Mouse (Mus musculus): Measurements from ENCODE around the gene Nlrc4.
"Not testable (repeated sequence)": the region's sequence is repeated elsewhere in the genome, so short reads cannot be mapped to it uniquely, and the experiment has no call there.

Gene Nlrc4

DNA sequence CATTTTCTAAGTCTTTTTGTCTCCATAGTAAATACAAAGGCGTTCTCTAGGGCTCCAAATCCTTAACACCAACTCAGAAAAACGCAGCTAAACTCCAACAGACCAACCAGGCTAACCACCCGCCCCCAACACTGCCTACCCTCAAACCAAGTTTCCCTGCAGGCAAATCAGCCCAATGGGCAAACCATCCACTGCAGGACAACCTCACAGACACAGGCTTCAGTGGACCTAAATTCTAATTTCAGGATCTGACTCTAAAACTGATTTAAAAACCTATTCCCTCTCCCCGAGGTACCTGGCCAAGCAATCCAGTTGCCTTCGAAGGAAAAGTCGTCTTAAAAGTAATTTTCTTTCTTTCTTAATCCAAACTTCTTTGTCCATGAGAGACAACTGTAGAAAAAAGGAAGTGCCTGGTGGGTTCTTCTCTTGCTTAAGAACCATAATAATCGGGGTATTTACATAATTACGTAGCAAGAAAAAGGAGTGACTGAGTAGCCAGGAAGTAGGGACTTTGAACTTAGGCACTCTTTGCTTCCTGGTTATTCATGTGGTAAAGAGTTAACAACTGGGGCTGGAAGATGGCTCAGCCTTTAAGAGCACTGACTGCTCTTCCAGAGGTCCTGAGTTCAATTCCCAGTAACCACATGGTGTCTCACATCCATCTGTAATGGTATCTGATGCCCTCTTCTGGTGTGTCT is at the start of gene Nlrc4:
Gene Nlrc4, minus strand, starts transcription at position 432 of the 698 bp plus-strand sequence.
- DNase-seq = no peak

DNA sequence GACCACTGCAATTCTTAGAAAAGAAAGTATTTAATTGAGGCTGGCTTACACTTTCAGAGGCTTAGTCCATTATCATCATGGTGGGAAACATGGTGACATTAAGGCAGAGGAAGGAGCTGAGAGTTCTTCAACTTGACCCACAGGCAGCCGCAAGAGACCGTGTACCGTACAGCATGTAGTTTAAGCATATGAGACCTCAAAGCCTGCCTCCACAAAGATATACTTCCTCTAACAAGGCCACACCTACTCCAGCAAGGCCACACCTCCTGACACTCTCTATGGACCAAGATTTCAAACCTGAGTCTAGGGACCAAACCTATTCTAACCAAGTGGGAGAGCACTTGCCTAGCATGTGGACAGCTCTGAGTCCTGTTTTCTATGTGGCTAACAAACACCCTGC is 49.7 kb upstream of the Nlrc4 start:
- DNase-seq = no peak

DNA sequence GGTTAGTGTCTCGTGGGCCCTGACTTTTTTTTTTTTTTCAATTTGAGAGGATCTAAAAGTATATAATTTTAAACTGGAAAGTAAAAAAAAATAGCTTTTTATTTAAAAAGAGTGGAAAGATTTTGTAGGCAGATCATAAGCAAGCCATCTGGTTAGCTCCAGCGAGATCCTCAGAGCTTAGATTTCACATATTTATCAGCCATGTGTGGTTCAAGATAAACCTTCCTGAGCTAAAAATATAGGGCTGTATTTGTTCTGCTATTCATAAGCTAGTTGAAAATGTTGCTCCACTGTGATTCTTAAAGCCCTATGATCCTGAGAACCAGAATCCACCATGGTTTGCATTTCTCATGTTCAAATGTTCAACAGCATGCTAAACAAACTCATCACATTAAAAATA is 49.0 kb upstream of the Nlrc4 start:
- no peak for DNase-seq

DNA sequence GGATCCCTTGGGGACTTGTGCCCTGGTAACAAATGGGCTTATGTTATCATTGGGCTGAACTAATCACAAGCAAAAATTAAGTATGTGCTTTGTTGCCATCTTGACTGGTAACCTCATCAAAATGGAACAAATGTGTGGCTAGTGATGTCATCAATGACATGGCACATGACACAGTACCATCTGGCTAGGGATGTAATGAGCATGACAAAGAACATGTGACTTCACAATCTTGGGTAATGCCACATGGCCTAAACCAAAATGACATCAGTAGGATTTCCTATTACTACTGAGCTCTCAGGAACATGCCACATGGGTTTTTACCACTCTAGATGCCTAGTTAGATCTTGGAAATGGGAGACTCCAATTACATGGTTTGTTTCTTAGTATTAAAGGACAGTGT is 42.1 kb upstream of the Nlrc4 start:
- no peak for DNase-seq

DNA sequence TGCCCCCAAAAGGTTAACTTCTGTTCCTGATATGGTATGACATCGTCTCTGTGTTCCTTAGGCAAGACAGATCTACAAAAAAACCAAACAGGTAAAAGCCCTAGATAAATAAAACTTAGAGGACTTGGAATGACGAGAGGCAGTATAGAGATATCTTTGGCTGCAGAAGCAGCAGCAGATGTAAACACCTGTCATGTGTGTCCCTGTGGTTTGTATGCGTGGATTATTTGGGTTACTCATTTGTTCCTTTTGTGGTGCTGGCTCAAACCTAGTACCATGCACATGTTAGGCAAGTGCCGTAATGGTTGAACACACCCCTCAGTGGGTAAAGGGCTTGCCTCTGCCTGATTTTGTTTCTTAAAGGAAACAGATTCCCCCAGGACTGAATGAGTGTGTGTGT is 41.3 kb upstream of the Nlrc4 start:
- DNase-seq = no peak

DNA sequence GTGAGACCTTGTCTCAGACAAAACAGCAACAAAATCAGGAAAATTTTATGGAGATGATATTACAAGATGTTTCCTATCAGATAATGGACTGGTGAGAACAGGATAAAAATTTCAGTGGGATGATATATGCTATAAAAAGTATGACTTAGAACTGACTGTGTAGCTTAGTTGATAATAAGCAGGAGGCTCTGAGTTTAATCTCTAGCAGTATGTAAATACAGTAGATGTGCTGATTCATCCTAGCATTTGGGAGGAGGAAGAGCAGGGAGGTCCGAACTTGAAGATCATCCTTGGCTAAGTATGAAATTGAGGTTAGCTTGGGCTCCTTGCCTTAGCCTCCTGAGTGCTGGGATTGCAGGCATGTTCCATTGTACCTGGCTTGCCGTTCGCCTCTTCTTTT is 32.6 kb upstream of the Nlrc4 start:
- DNase-seq = no peak

DNA sequence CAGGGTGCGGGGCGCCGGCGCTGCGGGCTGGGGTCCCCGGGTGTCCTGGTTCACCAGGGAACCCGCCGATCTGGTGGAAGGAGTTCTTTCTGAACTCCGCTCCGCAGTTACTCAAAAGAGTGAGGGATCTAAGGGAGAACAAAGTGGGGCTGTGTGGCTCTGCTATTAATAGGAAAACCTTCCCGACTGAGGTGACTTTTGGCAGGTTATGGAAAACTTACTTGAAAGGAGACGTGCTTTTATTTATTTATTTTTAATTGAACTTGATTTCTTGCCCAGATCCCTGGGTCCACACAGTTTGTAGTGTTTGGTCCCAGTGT is 30.9 kb upstream of the Nlrc4 start:
- no peak for DNase-seq

DNA sequence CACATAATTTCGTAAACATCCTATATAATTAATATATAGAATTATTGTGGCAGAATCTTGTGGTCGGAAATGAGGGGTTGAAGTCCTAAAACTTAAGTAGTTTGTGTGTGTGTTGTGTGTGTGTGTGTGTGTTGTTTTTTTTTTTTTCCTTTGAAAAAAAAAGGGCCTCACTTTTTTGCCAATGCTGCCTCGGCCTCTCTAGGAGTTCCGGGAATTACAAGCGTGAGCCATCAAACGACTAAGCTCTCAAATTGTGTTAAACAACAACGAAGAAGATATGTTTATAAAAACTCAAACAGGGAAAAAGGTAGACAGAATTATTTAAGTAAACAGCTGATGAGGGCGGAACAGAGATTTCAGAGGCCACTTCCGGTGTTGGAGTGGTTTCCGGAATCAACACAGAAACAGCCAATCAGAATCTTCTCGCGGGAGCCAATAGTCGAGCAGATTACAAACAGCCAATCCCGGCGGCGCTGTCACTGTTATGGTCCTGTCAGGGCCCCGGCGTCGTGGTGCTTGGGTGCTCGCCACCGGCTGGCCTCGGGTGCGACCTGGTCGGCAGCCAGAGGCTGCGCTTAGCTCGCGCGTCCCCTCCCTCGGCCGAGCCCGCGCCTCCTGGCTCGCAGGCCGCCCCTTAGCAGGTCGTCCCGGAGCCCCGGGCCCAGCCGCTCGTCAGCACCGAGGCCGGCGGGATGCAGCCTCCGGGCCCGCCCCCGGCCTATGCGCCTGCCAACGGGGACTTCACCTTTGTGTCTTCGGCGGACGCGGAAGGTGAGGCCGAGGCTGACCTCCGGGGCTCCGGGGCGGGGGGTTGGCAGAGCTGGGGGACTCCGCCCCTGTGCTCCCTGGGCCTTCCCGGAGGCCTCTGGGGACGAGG is 30.3 kb upstream of the Nlrc4 start, which contains the start of gene Yipf4:
Gene Yipf4, plus strand, starts transcription at position 470 of the 877 bp plus-strand sequence.
- peak; percentile 93 for DNase-seq

DNA sequence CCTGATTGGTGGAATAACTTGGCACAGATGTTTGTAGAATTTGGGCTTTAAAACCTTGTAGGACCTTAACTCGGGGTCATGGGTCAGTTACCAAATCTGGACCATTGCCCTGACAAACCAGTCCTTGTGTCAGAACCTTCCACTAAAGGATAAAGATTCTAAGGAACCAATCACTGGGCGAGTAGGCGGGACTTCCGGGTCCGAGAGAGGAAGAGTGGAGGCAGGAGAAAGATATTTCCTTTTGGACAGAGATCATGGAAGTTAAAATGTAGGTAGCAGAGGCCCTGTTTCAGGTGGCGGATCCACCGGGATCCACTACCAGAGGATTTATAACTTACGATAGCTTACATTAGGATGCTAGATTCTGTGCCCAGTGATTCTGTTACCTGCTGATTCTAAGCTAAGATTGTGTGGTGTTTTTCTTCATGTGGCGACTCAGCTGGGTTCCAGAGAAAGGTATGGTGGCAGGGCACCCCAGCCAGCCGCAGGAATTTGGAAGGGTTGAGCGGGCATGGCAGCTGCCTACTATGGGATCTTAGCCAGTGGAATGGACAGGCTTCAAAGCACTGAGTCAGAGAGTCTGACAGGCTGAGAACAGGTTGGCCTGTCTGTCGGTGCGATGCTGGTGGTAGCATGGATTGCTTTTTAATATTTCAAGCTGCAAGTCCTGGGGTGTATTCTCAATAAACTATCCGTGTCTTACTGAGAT is 21.6 kb upstream of the Nlrc4 start:
- DNase-seq = no peak

DNA sequence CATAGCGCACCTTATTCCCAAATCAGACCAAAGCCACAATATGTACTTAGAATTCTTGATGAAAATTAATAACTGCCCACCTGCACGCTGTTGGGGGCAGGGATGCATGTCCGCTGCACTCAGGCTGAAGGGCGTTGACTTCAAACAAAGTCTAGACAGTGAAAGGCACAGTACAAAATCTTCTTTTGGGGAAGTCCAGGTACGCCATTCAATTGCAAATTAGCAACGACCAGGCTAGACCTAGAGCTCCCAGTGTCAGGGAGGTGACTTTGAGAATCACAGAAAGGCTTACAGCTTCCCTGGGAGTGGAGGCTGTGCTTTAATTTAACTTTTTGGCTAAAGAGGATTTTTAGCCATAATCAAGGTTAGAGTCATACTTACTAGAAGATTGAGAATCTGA is 11.2 kb upstream of the Nlrc4 start:
- not testable (repeated sequence) for DNase-seq

DNA sequence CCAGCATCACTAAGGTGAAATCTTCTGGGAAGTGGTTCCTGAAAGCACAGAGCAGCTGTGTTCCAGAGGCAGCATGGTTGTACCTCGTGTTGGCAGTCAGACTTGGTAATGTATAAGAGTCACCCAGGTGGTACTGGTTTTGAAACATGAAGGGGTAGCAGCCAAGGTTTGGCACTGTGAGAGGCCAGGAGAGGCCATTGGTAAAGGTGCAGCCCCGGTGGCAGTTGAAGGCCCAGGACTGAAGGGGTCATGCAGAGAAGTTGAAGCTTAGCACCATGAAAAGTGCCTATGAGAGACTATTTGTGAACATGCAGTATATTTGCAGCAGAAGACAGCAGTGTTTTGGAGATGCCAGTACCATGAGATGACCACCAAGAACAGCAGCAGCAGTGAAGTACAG is 9.0 kb upstream of the Nlrc4 start:
- DNase-seq = not testable (repeated sequence)

DNA sequence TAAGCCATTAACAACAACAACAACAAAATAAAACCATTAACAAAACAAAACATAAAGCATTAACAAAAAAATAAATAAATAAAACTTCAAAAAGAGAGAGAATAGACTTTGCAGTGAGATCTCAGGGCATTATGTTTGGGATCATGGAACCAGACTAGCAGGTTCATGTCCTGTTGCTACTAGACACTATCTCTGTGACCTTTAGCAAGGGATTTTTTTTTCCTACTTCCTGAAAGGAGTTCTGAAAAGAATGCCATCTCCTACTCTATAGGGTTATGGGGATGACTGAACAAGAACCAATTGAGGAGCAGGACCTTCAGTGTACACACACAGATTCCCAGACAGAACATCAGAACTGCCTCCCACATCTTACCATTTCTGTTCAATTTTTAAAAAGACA is 4.6 kb upstream of the Nlrc4 start:
- no peak for DNase-seq

DNA sequence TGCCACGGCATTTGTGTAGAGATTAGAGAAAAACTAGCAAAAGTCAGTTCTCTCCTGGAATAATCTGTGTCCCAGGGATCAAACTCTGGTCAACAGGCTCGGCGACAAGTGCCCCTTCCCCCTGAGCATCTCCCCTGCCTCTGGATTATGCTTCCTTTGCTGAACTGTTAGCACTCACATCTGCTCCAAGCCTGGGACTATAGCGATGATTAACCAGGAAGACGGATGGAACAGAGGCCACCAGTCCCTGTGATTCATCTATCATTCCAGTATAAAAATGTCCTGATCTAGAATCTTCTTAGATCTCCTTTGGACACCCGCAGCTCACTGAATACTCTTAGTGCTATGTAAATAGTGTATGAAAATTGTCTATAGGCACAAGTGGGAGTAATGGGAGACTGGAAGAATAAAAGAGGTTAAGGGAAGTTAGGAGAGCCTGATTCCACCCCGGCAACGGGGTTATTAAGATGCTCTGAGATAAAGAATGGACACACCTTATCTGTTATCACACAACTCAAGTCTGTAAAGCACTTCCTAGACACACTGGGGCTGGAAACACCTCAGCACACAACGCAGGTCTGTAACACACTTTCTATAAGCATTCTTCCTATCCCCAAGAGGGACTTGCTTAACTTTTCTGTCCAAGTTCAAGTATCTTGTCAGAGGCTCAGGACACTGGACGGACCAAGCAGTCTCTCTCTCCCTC is 817 bp downstream of the Nlrc4 start:
- no peak for DNase-seq

DNA sequence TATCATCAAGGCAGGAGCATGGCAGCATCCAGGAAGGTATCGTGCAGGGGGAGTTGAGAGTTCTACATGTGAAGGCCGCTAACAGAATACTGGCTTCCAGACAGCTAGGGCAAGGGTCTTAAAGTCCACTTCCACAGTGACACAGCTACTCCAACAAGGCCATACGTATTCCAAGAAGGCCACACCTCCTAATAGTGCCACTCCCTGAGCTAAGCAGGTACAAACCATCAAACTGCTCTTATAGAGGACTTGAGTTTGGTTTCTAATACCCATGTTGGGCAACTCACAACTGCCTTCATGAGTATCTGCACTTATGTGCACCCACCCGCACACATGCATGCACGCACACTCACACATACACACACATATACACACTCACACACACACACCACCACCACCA is 2.1 kb downstream of the Nlrc4 start:
- no peak for DNase-seq

DNA sequence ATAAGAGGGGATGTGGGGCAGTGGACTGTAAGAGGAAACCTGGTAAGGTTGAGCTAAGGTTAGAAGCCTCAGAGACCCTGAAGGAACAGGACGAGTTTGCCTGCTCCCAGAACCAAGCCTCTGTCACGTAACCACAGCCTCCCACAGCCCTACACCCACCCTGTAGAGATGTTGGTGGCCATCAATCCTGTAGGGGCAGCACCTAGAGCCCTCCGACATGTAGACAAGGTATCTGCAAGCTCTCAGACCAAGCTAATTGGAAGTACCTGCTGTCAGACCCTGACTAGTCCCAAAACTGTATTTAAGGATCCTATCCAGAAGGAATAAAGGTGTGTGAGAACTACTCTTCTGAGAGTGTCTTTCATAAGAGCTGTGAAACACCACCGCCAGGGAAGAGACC is 3.5 kb downstream of the Nlrc4 start:
- DNase-seq = no peak

DNA sequence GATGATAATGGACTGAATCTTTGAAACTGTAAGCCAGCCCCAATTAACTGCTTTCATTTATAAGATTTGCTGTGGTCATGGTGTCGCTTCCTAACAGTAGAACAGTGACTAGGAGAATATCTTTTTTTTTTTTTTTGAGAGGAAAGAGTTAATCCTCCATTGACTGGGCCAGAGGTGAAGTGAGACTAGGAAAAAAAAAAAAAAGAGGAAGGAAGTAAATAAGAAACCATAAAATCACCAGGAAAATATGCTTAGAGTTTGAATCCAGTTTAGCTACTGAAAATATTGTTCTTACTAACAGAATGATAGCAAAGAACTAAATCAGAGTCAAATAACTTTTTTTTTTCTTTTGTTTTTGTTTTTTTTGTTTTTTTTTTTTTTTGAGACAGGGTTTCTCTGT is 4.3 kb downstream of the Nlrc4 start:
- DNase-seq = no peak

DNA sequence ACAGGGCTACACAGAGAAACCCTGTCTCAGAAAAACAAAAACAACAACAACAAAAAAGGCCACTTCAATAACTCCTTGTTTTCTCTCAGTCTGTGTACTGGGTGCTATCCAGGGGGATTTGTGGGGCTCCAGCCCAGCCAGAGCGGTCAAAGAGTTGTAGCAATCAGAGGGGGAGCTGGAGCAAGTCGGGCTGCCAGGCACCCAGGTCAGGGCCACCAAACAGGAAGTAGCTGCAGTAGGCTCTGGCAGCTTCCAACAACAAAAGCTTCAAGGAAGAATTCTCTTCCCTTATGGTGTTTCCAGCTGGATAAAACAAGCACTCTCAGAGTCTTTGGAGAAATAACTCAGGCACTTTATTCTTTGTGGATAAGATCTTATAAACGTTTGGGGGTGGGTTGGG is 5.0 kb downstream of the Nlrc4 start:
- no peak for DNase-seq

DNA sequence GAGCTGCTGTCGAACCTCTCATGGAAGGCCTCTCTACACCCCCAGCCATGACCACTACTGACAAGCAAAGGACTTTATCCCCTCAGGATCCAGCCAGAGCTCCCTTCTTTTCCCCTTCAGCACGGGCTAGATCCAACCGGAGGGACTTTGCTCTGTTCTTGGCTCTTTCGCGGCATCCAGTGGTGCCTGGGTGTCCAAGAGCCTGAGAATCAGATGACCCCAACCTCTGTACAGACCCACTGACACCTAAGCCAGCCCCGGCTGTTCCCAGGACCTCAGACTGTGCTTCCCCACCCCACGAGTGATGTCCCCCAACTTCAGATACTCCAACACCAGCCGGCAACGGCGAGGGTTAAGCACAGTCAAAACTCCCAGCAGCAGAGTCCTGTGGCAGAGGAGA is 9.2 kb downstream of the Nlrc4 start:
- DNase-seq = no peak

DNA sequence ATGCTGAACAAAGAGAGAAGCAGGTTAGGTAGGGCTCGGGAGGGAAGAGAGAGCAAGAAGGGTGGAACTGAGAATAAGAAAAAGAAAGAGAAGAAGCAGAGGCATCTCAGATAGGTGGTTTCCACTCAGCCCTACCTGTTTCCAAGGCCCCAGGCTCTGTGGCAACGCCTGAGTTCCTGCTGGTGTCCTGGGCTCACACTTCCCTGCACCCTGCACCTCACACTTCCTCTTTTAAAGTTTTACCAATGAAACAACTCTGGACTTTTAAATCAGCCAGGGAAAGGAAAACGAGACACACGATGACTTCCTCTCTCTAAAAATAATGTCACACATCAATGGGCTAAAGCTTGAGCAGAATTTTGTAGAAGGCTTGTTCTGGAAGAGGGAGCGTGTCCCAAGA is 18.5 kb downstream of the Nlrc4 start:
- no peak for DNase-seq

DNA sequence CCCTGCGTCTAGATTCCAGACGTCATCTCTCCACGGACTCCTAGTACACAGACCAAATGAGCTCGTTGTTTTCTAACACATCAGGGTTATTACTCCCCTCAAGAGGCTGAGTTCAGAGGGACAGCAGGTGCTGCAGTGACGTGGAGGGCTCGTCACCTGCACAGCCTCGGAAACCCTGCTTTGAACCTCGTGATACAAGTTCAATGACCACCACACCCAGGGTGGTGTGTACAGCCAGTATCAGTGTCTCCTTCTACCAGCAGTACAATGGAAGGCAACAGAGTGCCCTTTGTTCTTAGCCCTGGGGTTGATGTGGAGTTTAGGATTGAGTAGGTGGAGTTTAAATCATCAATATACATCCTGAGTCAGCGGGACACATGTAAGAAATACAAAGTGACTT is 21.2 kb downstream of the Nlrc4 start:
- DNase-seq = no peak

DNA sequence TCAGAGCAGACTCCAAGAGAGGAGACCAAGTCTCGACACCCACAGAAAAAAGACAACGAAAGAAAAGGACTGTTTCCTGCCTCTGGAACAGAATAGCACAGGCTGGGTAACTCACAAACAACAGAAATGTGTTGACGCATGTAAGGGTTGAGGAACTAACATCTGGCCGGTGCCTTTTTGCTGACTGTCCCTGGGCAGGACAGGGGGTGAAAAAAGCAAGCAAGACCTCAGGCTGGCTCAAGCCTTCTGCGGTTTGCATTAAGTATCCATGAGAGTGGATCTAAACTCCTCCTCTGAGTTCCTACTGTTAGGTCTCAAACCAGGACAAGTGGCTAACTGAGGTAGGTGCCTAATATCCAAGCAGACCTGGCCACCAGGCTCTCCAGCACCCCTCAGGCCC is 26.3 kb downstream of the Nlrc4 start:
- no peak for DNase-seq

DNA sequence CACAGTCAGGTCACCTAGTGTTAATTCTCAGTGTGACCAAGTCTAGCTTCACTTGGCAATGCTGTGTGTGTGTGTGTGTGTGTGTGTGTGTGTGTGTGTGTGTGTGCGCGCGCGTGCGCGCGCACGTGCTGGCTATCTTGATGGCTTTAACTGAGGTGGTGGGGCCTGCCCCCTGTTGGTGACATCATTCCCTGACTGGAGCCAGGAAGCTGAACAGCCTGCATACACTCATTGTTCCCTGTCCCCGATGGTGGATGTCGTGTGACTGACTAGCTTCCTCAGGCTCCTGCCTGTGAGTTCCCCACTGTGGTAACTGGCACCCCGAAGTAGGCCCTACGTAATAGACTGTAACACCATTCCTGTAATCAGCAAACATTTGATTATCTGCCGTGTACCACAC is 27.5 kb downstream of the Nlrc4 start:
- DNase-seq = no peak

DNA sequence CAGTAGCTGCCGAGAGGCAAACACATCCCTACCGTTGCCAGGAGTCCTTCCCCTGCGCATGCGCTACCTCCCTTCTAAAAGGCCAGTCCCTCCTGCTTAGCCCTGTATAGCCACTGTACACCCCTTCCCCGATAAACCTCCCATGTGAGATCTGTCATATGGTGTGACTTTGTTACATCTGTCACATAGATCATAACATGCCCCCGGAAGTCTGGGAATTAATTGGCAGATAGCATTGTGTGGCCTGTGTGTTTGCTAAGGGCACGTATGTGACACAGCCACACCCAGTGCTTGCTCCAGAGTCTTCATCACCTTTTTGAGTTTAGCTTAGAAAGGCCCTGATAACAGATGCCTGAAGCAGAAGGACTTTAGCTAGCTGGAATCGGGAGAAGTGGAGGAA is 28.9 kb downstream of the Nlrc4 start:
- no peak for DNase-seq
